Mouse (Mus musculus): Measurements from ENCODE around the gene Apol7e. TPM values are rescaled to one million over a fixed set of nuclear protein-coding genes. Genes with fewer than 3 reads are reported as not detected.

Apol7e gene
- polyA plus RNA-seq, 1 experiment = not detected

- H3K4me3 ChIP-seq (ENCODE audit: insufficient read depth, low read depth, low read length) = no peak overlapping the region
- no peak overlapping the region for H3K27ac ChIP-seq (replicated peaks; ENCODE audit: low read depth, low read length)
- no peaks in the 10 kb centered on the region for H3K4me1 ChIP-seq (ENCODE audit: control insufficient read depth, insufficient read depth, insufficient read length, low read length)
These were observed 57.4 kb downstream of the Apol7e start for GRCm38 (mm10) chr15:77756081-77756480.

- Histone ChIP-seq H3K4me1 (ENCODE audit: control insufficient read depth, insufficient read depth, insufficient read length, low read length) (no peaks in the 10 kb centered on the region), H3K27ac (replicated peaks; ENCODE audit: low read depth, low read length) (no peak within 1 kb of the TSS), H3K4me3 (ENCODE audit: insufficient read depth, low read depth, low read length) (no peak within 1 kb of the TSS)
These were observed 58.2 kb downstream of the Apol7e start, which contains the start of gene Apol8 for GRCm38 (mm10) chr15:77756848-77757247. Apol8 (minus strand) TSS chr15:77757003.

GRCm38 (mm10) chr15:77757586-77758226 is 59.0 kb downstream of the Apol7e start:
- Histone ChIP-seq H3K4me1 (ENCODE audit: control insufficient read depth, insufficient read depth, insufficient read length, low read length) (no peaks in the 10 kb centered on the region), H3K27ac (replicated peaks; ENCODE audit: low read depth, low read length) (no peak overlapping the region), H3K4me3 (ENCODE audit: insufficient read depth, low read depth, low read length) (no peak overlapping the region)

GRCm38 (mm10) chr15:77760037-77760436 is 61.4 kb downstream of the Apol7e start:
- H3K4me3 ChIP-seq (ENCODE audit: insufficient read depth, low read depth, low read length) = no peak overlapping the region
- H3K4me1 ChIP-seq (ENCODE audit: control insufficient read depth, insufficient read depth, insufficient read length, low read length) = peaks cover 1% of the 10 kb centered on the region; the same call in 1 of the 2 replicates
- no peak overlapping the region for H3K27ac ChIP-seq (replicated peaks; ENCODE audit: low read depth, low read length)

- Histone ChIP-seq H3K27ac (replicated peaks; ENCODE audit: low read depth, low read length) (no peak overlapping the region), H3K4me3 (ENCODE audit: insufficient read depth, low read depth, low read length) (no peak overlapping the region), H3K4me1 (ENCODE audit: control insufficient read depth, insufficient read depth, insufficient read length, low read length) (peaks cover 2% of the 10 kb centered on the region)
These were observed 62.4 kb downstream of the Apol7e start for GRCm38 (mm10) chr15:77761083-77761482.

- no peak overlapping the region for H3K27ac ChIP-seq (replicated peaks; ENCODE audit: low read depth, low read length)
- H3K4me3 ChIP-seq (ENCODE audit: insufficient read depth, low read depth, low read length) = no peak overlapping the region
- H3K4me1 ChIP-seq (ENCODE audit: control insufficient read depth, insufficient read depth, insufficient read length, low read length) = peaks cover 2% of the 10 kb centered on the region
These were observed 63.1 kb downstream of the Apol7e start for GRCm38 (mm10) chr15:77761561-77762380.

GRCm38 (mm10) chr15:77763050-77763449 is 64.4 kb downstream of the Apol7e start:
- Histone ChIP-seq H3K4me1 (ENCODE audit: control insufficient read depth, insufficient read depth, insufficient read length, low read length) (peaks cover 2% of the 10 kb centered on the region), H3K27ac (replicated peaks; ENCODE audit: low read depth, low read length) (no peak overlapping the region), H3K4me3 (ENCODE audit: insufficient read depth, low read depth, low read length) (no peak overlapping the region)

GRCm38 (mm10) chr15:77763702-77764101 is 65.0 kb downstream of the Apol7e start:
- Histone ChIP-seq H3K4me1 (ENCODE audit: control insufficient read depth, insufficient read depth, insufficient read length, low read length) (peaks cover 2% of the 10 kb centered on the region), H3K4me3 (ENCODE audit: insufficient read depth, low read depth, low read length) (no peak overlapping the region), H3K27ac (replicated peaks; ENCODE audit: low read depth, low read length) (peak overlapping the region; percentile 46; the same call in 1 of the 2 replicates)

GRCm38 (mm10) chr15:77764391-77765006 is 65.8 kb downstream of the Apol7e start:
- peak overlapping the region; percentile 46; the same call in 1 of the 2 replicates for H3K27ac ChIP-seq (replicated peaks; ENCODE audit: low read depth, low read length)

GRCm38 (mm10) chr15:77765484-77766093 is 66.9 kb downstream of the Apol7e start:
- Histone ChIP-seq H3K4me1 (ENCODE audit: control insufficient read depth, insufficient read depth, insufficient read length, low read length) (peaks cover 2% of the 10 kb centered on the region), H3K27ac (replicated peaks; ENCODE audit: low read depth, low read length) (peak overlapping the region; percentile 38), H3K4me3 (ENCODE audit: insufficient read depth, low read depth, low read length) (no peak overlapping the region)

More at GRCm38 (mm10) chr15:77764391-77765006, 65.8 kb downstream of the Apol7e start:
- peaks cover 2% of the 10 kb centered on the region for H3K4me1 ChIP-seq (ENCODE audit: control insufficient read depth, insufficient read depth, insufficient read length, low read length)
- no peak overlapping the region for H3K4me3 ChIP-seq (ENCODE audit: insufficient read depth, low read depth, low read length)

- Histone ChIP-seq H3K27ac (replicated peaks; ENCODE audit: low read depth, low read length) (no peak overlapping the region), H3K4me3 (ENCODE audit: insufficient read depth, low read depth, low read length) (no peak overlapping the region), H3K4me1 (ENCODE audit: control insufficient read depth, insufficient read depth, insufficient read length, low read length) (peaks cover 2% of the 10 kb centered on the region)
These were observed 68.3 kb downstream of the Apol7e start for GRCm38 (mm10) chr15:77766981-77767380.

Other genes with a start within 250 kb of the Apol7e start
- gene Apol10a, start 221.8 kb upstream of the Apol7e start, polyA plus RNA-seq (2012; ENCODE audit: insufficient read depth, insufficient read length, missing spikeins) = not detected in 2 replicates
- not detected in 2 replicates for gene Apol11a, start 190.6 kb upstream of the Apol7e start, polyA plus RNA-seq (2012; ENCODE audit: insufficient read depth, insufficient read length, missing spikeins)
- not detected in 2 replicates for gene Apol7c, start 165.5 kb upstream of the Apol7e start, polyA plus RNA-seq (2012; ENCODE audit: insufficient read depth, insufficient read length, missing spikeins)
- gene 1700025B11Rik, start 137.0 kb upstream of the Apol7e start, polyA plus RNA-seq (2012; ENCODE audit: insufficient read depth, insufficient read length, missing spikeins) = not detected in 2 replicates
- 1.9 and 4.3 TPM in 2 replicates for gene Apol10b, start 102.7 kb upstream of the Apol7e start, polyA plus RNA-seq (2012; ENCODE audit: insufficient read depth, insufficient read length, missing spikeins)
- not detected in 2 replicates for gene Gm36245, start 99.6 kb upstream of the Apol7e start, polyA plus RNA-seq (2012; ENCODE audit: insufficient read depth, insufficient read length, missing spikeins)
- gene Apol11b, start 55.6 kb upstream of the Apol7e start, polyA plus RNA-seq (2012; ENCODE audit: insufficient read depth, insufficient read length, missing spikeins) = not detected in 2 replicates
- gene Apol9b, start 30.2 kb downstream of the Apol7e start, polyA plus RNA-seq (2012; ENCODE audit: insufficient read depth, insufficient read length, missing spikeins) = not detected in 2 replicates
- gene Apol8, start 58.1 kb downstream of the Apol7e start, polyA plus RNA-seq (2012; ENCODE audit: insufficient read depth, insufficient read length, missing spikeins) = not detected in 2 replicates
- 36.0 and 59.3 TPM in 2 replicates for gene Myh9, start 143.3 kb downstream of the Apol7e start, polyA plus RNA-seq (2012; ENCODE audit: insufficient read depth, insufficient read length, missing spikeins)
- 696 and 736 TPM in 2 replicates for gene Txn2, start 230.1 kb downstream of the Apol7e start, polyA plus RNA-seq (2012; ENCODE audit: insufficient read depth, insufficient read length, missing spikeins)

All from brown adipose tissue, adult 24 weeks (tissue).